Comparison of ENCODE assay signal across 27 mouse cellular contexts in genomic region chr14:24497443-24497842, GRCm38 (mm10). TPM values are rescaled to one million over a fixed set of nuclear protein-coding genes. Genes with fewer than 3 reads are reported as not detected.
DNase-seq lines count a peak whose midpoint lies in the region; ATAC-seq and TF ChIP-seq lines count a peak whose summit lies in the region.
"Had no signal": no experiment of that assay in that cellular context is flagged by ENCODE, and none has a peak within 500 bp of the region (broad histone marks: within the 10 kb centered on the region; RNA-seq: fewer than 3 reads in every experiment).

No protein-coding gene starts in this region.

- 96% methylated on average over 1 of the region's 1 CpGs for WGBS in forebrain, embryonic 14.5 days
- WGBS in forebrain, embryonic 15.5 days, result 93% methylated on average over 1 of the region's 1 CpGs
- 96% methylated on average over 1 of the region's 1 CpGs for WGBS in midbrain, embryonic 11.5 days
- 96% methylated on average over 1 of the region's 1 CpGs for WGBS in midbrain, embryonic 10.5 days

- no peak overlapping the region for H3K27ac ChIP-seq in forebrain, embryonic 14.5 days (ENCODE audit: low read depth, low read length)
- no peak overlapping the region for H3K27ac ChIP-seq in forebrain, embryonic 15.5 days (replicated peaks)
- no peak overlapping the region for H3K27ac ChIP-seq in midbrain, embryonic 11.5 days (ENCODE audit: low read depth, low read length)
- no peak overlapping the region for H3K27ac ChIP-seq in midbrain, embryonic 10.5 days (replicated peaks)
- no peak overlapping the region; the same call in 1 of the 2 replicates for H3K27ac ChIP-seq in ES-E14 (ENCODE audit: insufficient read depth, low read depth, low read length, poor library complexity, severe bottlenecking)
- H3K27ac ChIP-seq: forebrain, embryonic 10.5 days; kidney, postnatal 0 days; macrophage had no signal

- in situ Hi-C loops in ES-E14 (cut with MboI; ENCODE audit: low sequenced_read_pairs in 2 of 2, unreplicated experiment in 2 of 2), result no loop called here

- no peak for ATAC-seq in forebrain, embryonic 14.5 days
- no peak for ATAC-seq in forebrain, embryonic 15.5 days (replicated peaks)
- ATAC-seq in midbrain, embryonic 11.5 days (ENCODE audit: low FRiP score), result no peak
- ATAC-seq: forebrain, postnatal 0 days; hindbrain, embryonic 16.5 days; Patski had no signal

- peaks cover 21% of the 10 kb centered on the region for H3K4me1 ChIP-seq in forebrain, embryonic 14.5 days (ENCODE audit: control insufficient read depth, insufficient read depth, low read length)
- H3K4me1 ChIP-seq in forebrain, embryonic 15.5 days, result peaks cover 44% of the 10 kb centered on the region
- peaks cover 18% of the 10 kb centered on the region for H3K4me1 ChIP-seq in midbrain, embryonic 11.5 days (ENCODE audit: control insufficient read depth, insufficient read depth, low read length)
- peaks cover 53% of the 10 kb centered on the region for H3K4me1 ChIP-seq in midbrain, embryonic 10.5 days
- peaks cover 0 to 5% of the 10 kb centered on the region in 2 experiments; a peak in 2 of 4 replicates for H3K4me1 ChIP-seq in ES-E14 (ENCODE audit: control insufficient read depth in 2 of 2, insufficient read depth in 2 of 2, low read length in 2 of 2, poor library complexity in 1 of 2)

- peaks cover 36% of the 10 kb centered on the region for H3K79me2 ChIP-seq in myocyte (ENCODE audit: control insufficient read depth, insufficient read depth)

- peak overlapping the region; percentile 29; the same call in 1 of the 2 replicates for H3K9ac ChIP-seq in forebrain, embryonic 14.5 days (ENCODE audit: low read length)
- no peak overlapping the region for H3K9ac ChIP-seq in forebrain, embryonic 15.5 days (replicated peaks)
- H3K9ac ChIP-seq in midbrain, embryonic 11.5 days (ENCODE audit: low read length), result no peak overlapping the region
- H3K9ac ChIP-seq in ES-E14 (ENCODE audit: insufficient read depth, low read depth, low read length, poor library complexity, severe bottlenecking), result no peak overlapping the region; the same call in 1 of the 2 replicates
- H3K9ac ChIP-seq: forebrain, postnatal 0 days had no signal

- H3K9me3 ChIP-seq in forebrain, embryonic 14.5 days (replicated peaks; ENCODE audit: control insufficient read depth, low read length), result no peaks in the 10 kb centered on the region
- H3K9me3 ChIP-seq in forebrain, embryonic 15.5 days, result no peaks in the 10 kb centered on the region
- H3K9me3 ChIP-seq in midbrain, embryonic 11.5 days (ENCODE audit: control insufficient read depth, low read length), result no peaks in the 10 kb centered on the region
- H3K9me3 ChIP-seq in midbrain, embryonic 10.5 days (replicated peaks), result no peaks in the 10 kb centered on the region
- no peaks in the 10 kb centered on the region for H3K9me3 ChIP-seq in ES-E14 (ENCODE audit: control insufficient read depth, insufficient read depth, low read depth, low read length)
- H3K9me3 ChIP-seq: forebrain, embryonic 10.5 days had no signal

- H3K4me2 ChIP-seq in forebrain, embryonic 14.5 days (ENCODE audit: low read length), result no peak overlapping the region
- no peak overlapping the region for H3K4me2 ChIP-seq in forebrain, embryonic 15.5 days (replicated peaks)
- no peak overlapping the region for H3K4me2 ChIP-seq in midbrain, embryonic 11.5 days
- no peak overlapping the region for H3K4me2 ChIP-seq in myocyte (ENCODE audit: low read depth)

- H3K27me3 ChIP-seq in forebrain, embryonic 14.5 days (replicated peaks; ENCODE audit: control insufficient read depth, insufficient read depth, low read length), result no peaks in the 10 kb centered on the region
- no peaks in the 10 kb centered on the region for H3K27me3 ChIP-seq in forebrain, embryonic 15.5 days
- H3K27me3 ChIP-seq in midbrain, embryonic 11.5 days (ENCODE audit: control insufficient read depth, insufficient read depth, low read length), result no peaks in the 10 kb centered on the region
- H3K27me3 ChIP-seq in midbrain, embryonic 10.5 days (ENCODE audit: low read depth, poor library complexity, severe bottlenecking), result no peaks in the 10 kb centered on the region
- no peaks in the 10 kb centered on the region for H3K27me3 ChIP-seq in myocyte (ENCODE audit: control insufficient read depth, insufficient read depth, insufficient read length)
- H3K27me3 ChIP-seq: Patski had no signal

- TF ChIP-seq POLR2A in myocyte (IDR thresholded peaks at IDR 0.05; ENCODE audit: insufficient read length, low read depth), result peak; percentile 17

- no peak for DNase-seq in forebrain, embryonic 14.5 days (ENCODE audit: low spot score)
- peak; percentile 82 for DNase-seq in midbrain, embryonic 11.5 days (ENCODE audit: low spot score, missing footprints)
- no peak for DNase-seq in midbrain, embryonic 10.5 days (ENCODE audit: low spot score)
- no peak for DNase-seq in ES-E14 (ENCODE audit: low read depth, low spot score)
- DNase-seq in yolk sac, embryonic 10.5 days (ENCODE audit: low spot score), result no peak
- no peak for DNase-seq in kidney, adult 18-20 months
- DNase-seq: adrenal gland, postnatal 14 days; cerebellum, adult 11 months; cerebellum, adult 9-10 months; cerebellum, postnatal 36 days; forebrain, postnatal 0 days; gastrocnemius, postnatal 10 days; heart, postnatal 14 days; kidney, adult 8-10 months; kidney, postnatal 4 days; lung, postnatal 10 days; right cerebral cortex, adult 18-20 months; spleen, adult 18-20 months; thymus, adult 2 months; thymus, postnatal 4 days had no signal

- H3K36me3 ChIP-seq in forebrain, embryonic 14.5 days (ENCODE audit: control insufficient read depth, insufficient read depth, low read length), result peaks cover 72% of the 10 kb centered on the region
- H3K36me3 ChIP-seq in forebrain, embryonic 15.5 days, result peaks cover 56% of the 10 kb centered on the region
- peaks cover 34% of the 10 kb centered on the region for H3K36me3 ChIP-seq in midbrain, embryonic 11.5 days (ENCODE audit: control insufficient read depth, insufficient read depth, low read length)
- H3K36me3 ChIP-seq in midbrain, embryonic 10.5 days, result peaks cover 73% of the 10 kb centered on the region
- H3K36me3 ChIP-seq in ES-E14 (ENCODE audit: control insufficient read depth, insufficient read depth, low read length, poor library complexity, severe bottlenecking), result peaks cover 63% of the 10 kb centered on the region
- peaks cover 74% of the 10 kb centered on the region for H3K36me3 ChIP-seq in myocyte (ENCODE audit: control insufficient read depth, insufficient read depth)

- H3ac ChIP-seq in myocyte (ENCODE audit: control insufficient read depth, insufficient read length), result no peak overlapping the region

- no peak overlapping the region for H3K4me3 ChIP-seq in forebrain, embryonic 14.5 days (ENCODE audit: low read depth, low read length)
- H3K4me3 ChIP-seq in forebrain, embryonic 15.5 days, result no peak overlapping the region
- H3K4me3 ChIP-seq in midbrain, embryonic 11.5 days (ENCODE audit: low read depth, low read length), result no peak overlapping the region
- H3K4me3 ChIP-seq in midbrain, embryonic 10.5 days, result no peak overlapping the region
- H3K4me3 ChIP-seq in ES-E14 (ENCODE audit: insufficient read depth in 1 of 2, low read depth in 1 of 2, low read length in 2 of 2, poor library complexity in 1 of 2, severe bottlenecking in 1 of 2), result no peak overlapping the region
- H3K4me3 ChIP-seq in myocyte, result no peak overlapping the region
- H3K4me3 ChIP-seq: forebrain, embryonic 10.5 days had no signal

TF ChIP-seq in ES-E14, 5 proteins besides CTCF, POLR2A, EP300 and RAD21:
- TF ChIP-seq HCFC1 (IDR thresholded peaks at IDR 0.05; ENCODE audit: borderline replicate concordance, insufficient read depth, low read length) (no peak), ZC3H11A (IDR thresholded peaks at IDR 0.05; ENCODE audit: borderline replicate concordance, low read depth, low read length) (no peak), ZNF384 (IDR thresholded peaks at IDR 0.05; ENCODE audit: low read depth, low read length) (peak; percentile 80), CHD2 (IDR thresholded peaks at IDR 0.05; ENCODE audit: low read depth, low read length) (0 out of 2 replicates have a peak, but pooled peaks have one; percentile 17), MAFK (IDR thresholded peaks at IDR 0.05; ENCODE audit: insufficient read depth, low read depth, low read length) (no peak)

TF ChIP-seq in myocyte, 11 proteins besides CTCF, POLR2A, EP300 and RAD21:
- TF ChIP-seq TCF12 (IDR thresholded peaks at IDR 0.05; ENCODE audit: insufficient read depth, poor library complexity, severe bottlenecking) (no peak), REST (IDR thresholded peaks at IDR 0.05; ENCODE audit: insufficient read depth, insufficient read length) (no peak), MAX (IDR thresholded peaks at IDR 0.05; ENCODE audit: low read depth) (no peak), POLR2AphosphoS2 (IDR thresholded peaks at IDR 0.05; ENCODE audit: insufficient read length, low read depth) (no peak), TCF3 (IDR thresholded peaks at IDR 0.05; ENCODE audit: insufficient read length, low read depth) (no peak), MYOD1 (IDR thresholded peaks at IDR 0.05; ENCODE audit: control insufficient read depth in 1 of 3, insufficient read length in 2 of 3, low read depth in 2 of 3) (no peak), E2F4 (IDR thresholded peaks at IDR 0.05; ENCODE audit: insufficient read depth) (no peak), CEBPB (IDR thresholded peaks at IDR 0.05; ENCODE audit: insufficient read depth, poor library complexity, severe bottlenecking) (no peak), USF1 (IDR thresholded peaks at IDR 0.05; ENCODE audit: low read depth) (no peak), SRF (IDR thresholded peaks at IDR 0.05; ENCODE audit: control insufficient read depth, insufficient read length, low read depth) (no peak)

RNA-seq across cellular contexts. Expression of gene Rps24, which starts 10.5 kb away (rescaled TPM):
- 726 and 919 TPM in 2 replicates for polyA plus RNA-seq in forebrain, embryonic 14.5 days (2014; fragmentation: Nextera tagmentation; extraction: Ambion mirVana)
- polyA plus RNA-seq in forebrain, embryonic 15.5 days (2015; fragmentation: Nextera tagmentation; extraction: Ambion mirVana), result 563 and 611 TPM in 2 replicates
- 1,094 and 1,112 TPM in 2 replicates for polyA plus RNA-seq in midbrain, embryonic 11.5 days (2014; fragmentation: Nextera tagmentation; extraction: Ambion mirVana)
- polyA plus RNA-seq in midbrain, embryonic 10.5 days (2016; fragmentation: Nextera tagmentation; extraction: Ambion mirVana), result 915 and 1,078 TPM in 2 replicates
- total RNA-seq in ES-E14 (2012; rRNA removed), result 2,405 and 2,661 TPM in 2 replicates
- 2,340 TPM for polyA plus RNA-seq in myocyte (2012; fragmentation: generic; extraction: Trizol)

RNA-seq across cellular contexts. Expression of gene Polr3a, which starts 10.6 kb away (rescaled TPM):
- polyA plus RNA-seq in forebrain, embryonic 14.5 days (2014; fragmentation: Nextera tagmentation; extraction: Ambion mirVana), result 14.7 and 15.5 TPM in 2 replicates
- polyA plus RNA-seq in forebrain, embryonic 15.5 days (2015; fragmentation: Nextera tagmentation; extraction: Ambion mirVana), result 20.5 and 22.6 TPM in 2 replicates
- 17.6 and 17.9 TPM in 2 replicates for polyA plus RNA-seq in midbrain, embryonic 11.5 days (2014; fragmentation: Nextera tagmentation; extraction: Ambion mirVana)
- 18.3 and 21.0 TPM in 2 replicates for polyA plus RNA-seq in midbrain, embryonic 10.5 days (2016; fragmentation: Nextera tagmentation; extraction: Ambion mirVana)
- total RNA-seq in ES-E14 (2012; rRNA removed), result 55.7 and 67.8 TPM in 2 replicates
- polyA plus RNA-seq in myocyte (2012; fragmentation: generic; extraction: Trizol), result 11.5 TPM
